Mouse (Mus musculus) liver, embryonic 14.5 days (tissue): ENCODE data around the gene Ndufb5. TPM values are rescaled to one million over a fixed set of nuclear protein-coding genes. Genes with fewer than 3 reads are reported as not detected.
"Not testable (repeated sequence)": the region's sequence is repeated elsewhere in the genome, so short reads cannot be mapped to it uniquely, and the experiment has no call there.

Experiments
- ATAC-seq: fragments of 200-750 bp; cut with Nextera tagmentation; 2 replicates; pipeline ENCODE4 v1.8.0; 2017; ENCODE audit warnings: moderate number of reproducible peaks, mild to moderate bottlenecking, moderate library complexity; ENCODE audit not compliant: insufficient read depth
- DNase-seq, 3 experiments: peaks; one replicate each; pipeline ENCODE4 v3.0.0-alpha.2; 2012 to 2013; ENCODE audit warnings: low read depth in 3 of 3, low spot score in 3 of 3
- H3K27ac ChIP-seq: fragments of 300-500 bp; sonication (generic); 2 replicates; pipeline ENCODE4 v1.5.1; 2014; ENCODE audit warnings: moderate library complexity, mild to moderate bottlenecking, control low read depth, inconsistent platforms
- H3K27me3 ChIP-seq: fragments of 300-500 bp; sonication (generic); 2 replicates; pipeline ENCODE4 v1.6.1; 2014; ENCODE audit warnings: mild to moderate bottlenecking, low read length, moderate library complexity; ENCODE audit not compliant: control insufficient read depth, insufficient read depth
- H3K36me3 ChIP-seq: fragments of 300-500 bp; sonication (generic); replicated peaks from 2 replicates; pipeline ENCODE4 v1.6.1; 2014; ENCODE audit warnings: low read depth; ENCODE audit not compliant: control insufficient read depth, insufficient read depth
- H3K4me1 ChIP-seq, 2 experiments: fragments of 200-500 bp in 1 of 2; fragments of 300-500 bp in 1 of 2; sonication (generic) in 1 of 2; replicated peaks; 2 replicates each; pipeline ENCODE4 v1.6.1; 2012 to 2014; ENCODE audit warnings: antibody characterized with exemption in 1 of 2, inconsistent platforms in 1 of 2, low read length in 1 of 2; ENCODE audit not compliant: control insufficient read depth in 2 of 2, insufficient read depth in 2 of 2
- H3K4me2 ChIP-seq: fragments of 300-500 bp; sonication (generic); 2 replicates; pipeline ENCODE4 v1.6.1; 2014; ENCODE audit warnings: low read depth, mild to moderate bottlenecking, control low read depth, moderate library complexity
- H3K4me3 ChIP-seq, 2 experiments: fragments of 200-500 bp in 1 of 2; fragments of 300-500 bp in 1 of 2; sonication (generic) in 1 of 2; 2 replicates each; pipeline ENCODE4 v1.5.1; 2012 to 2014; ENCODE audit warnings: low read depth in 2 of 2, low read length in 2 of 2, mild to moderate bottlenecking in 2 of 2, control low read depth in 1 of 2, inconsistent platforms in 1 of 2, moderate library complexity in 1 of 2; ENCODE audit not compliant: insufficient read depth in 1 of 2
- H3K9ac ChIP-seq: fragments of 300-500 bp; sonication (generic); replicated peaks from 2 replicates; pipeline ENCODE4 v1.6.1; 2014; ENCODE audit warnings: mild to moderate bottlenecking, control low read depth, moderate library complexity
- H3K9me3 ChIP-seq: fragments of 300-500 bp; sonication (generic); 2 replicates; pipeline ENCODE4 v1.6.1; 2016; ENCODE audit warnings: low read length, mixed read lengths; ENCODE audit not compliant: control insufficient read depth
- CTCF ChIP-seq: IDR thresholded peaks from 2 replicates; pipeline ENCODE4 v1.5.1; 2016; ENCODE audit warnings: antibody characterized with exemption, low read depth, control low read depth
- EP300 ChIP-seq: IDR thresholded peaks from 2 replicates; pipeline ENCODE4 v1.6.1; 2016; ENCODE audit warnings: antibody characterized with exemption, low read depth
- WGBS: fragments of 180-500 bp; shearing (Covaris S2); extraction: QIAGEN DNeasy Blood & Tissue Kit; methylation state at CpG from one replicate; pipeline ENCODE4 v1.1.7; 2014; ENCODE audit not compliant: insufficient replicate concordance; 5-methylcytosine and 5-hydroxymethylcytosine counted together
- polyA plus RNA-seq, 2 experiments: library from polyadenylated mRNA; depleted of rRNA in 1 of 2; stranded (reverse) in 1 of 2; unstranded in 1 of 2; fragments of >200 nt; fragmentation: Nextera tagmentation in 1 of 2; extraction: Ambion mirVana in 1 of 2; gene quantifications; 2 replicates each; pipeline versions ENCODE4 v1.2.1 to v1.2.3; 2012 to 2014

The Ndufb5 gene
- polyA plus RNA-seq, 2 experiments: 90.6 to 163 TPM

DNA sequence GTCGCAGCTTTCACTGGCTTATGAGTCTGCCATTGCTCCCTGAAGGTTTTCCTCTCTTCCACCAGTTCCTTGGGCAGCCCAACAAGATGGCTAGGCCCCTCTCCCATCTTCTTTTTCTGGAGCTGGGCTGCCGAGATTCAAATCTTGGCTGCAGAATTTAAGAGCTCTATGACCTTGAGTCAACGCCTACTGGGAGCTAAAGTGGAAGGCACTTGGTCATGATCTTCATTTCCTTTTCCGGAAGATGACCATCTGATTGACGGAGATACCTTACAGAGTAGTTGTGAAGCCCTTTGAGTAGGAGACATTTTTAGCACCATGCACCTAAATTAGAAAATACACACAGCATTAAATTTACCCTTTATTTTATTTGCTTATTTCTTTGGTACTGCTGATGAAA, 1.8 kb downstream of the Ndufb5 start:
- ATAC-seq: no peak
- H3K4me1 ChIP-seq: peaks cover 12 to 14% of the 10 kb centered on the region in 2 experiments
- 77% methylated on average over 5 of the region's 5 CpGs for WGBS
- H3K36me3 ChIP-seq: no peaks in the 10 kb centered on the region; the same call in 1 of the 2 replicates
- no peak overlapping the region for H3K27ac ChIP-seq
- no peaks in the 10 kb centered on the region for H3K27me3 ChIP-seq
- TF ChIP-seq EP300: no peak
- TF ChIP-seq CTCF: no peak
- H3K9me3 ChIP-seq: no peaks in the 10 kb centered on the region
- H3K4me2 ChIP-seq: no peak overlapping the region; the same call in 1 of the 2 replicates
- no peak overlapping the region; a peak in 1 of 4 replicates for H3K4me3 ChIP-seq
- H3K9ac ChIP-seq: no peak overlapping the region
- no peak for DNase-seq

DNA sequence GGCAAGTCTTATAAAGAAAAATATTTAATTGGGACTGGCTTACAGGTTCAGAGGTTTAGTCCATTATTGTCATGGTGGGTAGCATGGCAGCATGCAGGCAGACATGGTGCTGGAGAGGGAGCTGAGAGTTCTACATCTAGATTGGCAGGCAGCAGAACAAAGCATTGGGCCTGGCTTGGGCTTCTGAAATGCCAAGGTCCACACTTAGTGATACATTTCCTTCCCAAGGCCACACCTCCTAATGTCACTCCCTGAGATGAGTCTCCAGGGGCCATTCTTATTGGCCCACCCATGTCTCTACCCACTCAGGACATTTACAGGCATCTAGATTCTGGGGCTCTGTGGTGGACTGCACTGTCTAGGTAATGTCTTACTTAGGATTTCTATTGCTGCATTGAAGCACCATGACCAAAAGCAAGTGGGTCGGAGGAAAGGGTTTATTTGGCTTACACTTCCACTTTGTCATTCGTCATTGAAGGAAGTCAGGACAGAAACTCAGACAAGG, 5.5 kb downstream of the Ndufb5 start:
- DNase-seq: no peak
- no peaks in the 10 kb centered on the region for H3K27me3 ChIP-seq
- peaks cover 6 to 8% of the 10 kb centered on the region in 2 experiments for H3K4me1 ChIP-seq
- TF ChIP-seq CTCF (no peak), EP300 (no peak)
- no peak overlapping the region for H3K4me2 ChIP-seq
- H3K4me3 ChIP-seq: no peak overlapping the region
- ATAC-seq: no peak
- no peaks in the 10 kb centered on the region for H3K9me3 ChIP-seq
- no peak overlapping the region for H3K27ac ChIP-seq
- no peak overlapping the region for H3K9ac ChIP-seq
- H3K36me3 ChIP-seq: peaks cover 16% of the 10 kb centered on the region
- WGBS: 67% methylated on average over 2 of the region's 2 CpGs

DNA sequence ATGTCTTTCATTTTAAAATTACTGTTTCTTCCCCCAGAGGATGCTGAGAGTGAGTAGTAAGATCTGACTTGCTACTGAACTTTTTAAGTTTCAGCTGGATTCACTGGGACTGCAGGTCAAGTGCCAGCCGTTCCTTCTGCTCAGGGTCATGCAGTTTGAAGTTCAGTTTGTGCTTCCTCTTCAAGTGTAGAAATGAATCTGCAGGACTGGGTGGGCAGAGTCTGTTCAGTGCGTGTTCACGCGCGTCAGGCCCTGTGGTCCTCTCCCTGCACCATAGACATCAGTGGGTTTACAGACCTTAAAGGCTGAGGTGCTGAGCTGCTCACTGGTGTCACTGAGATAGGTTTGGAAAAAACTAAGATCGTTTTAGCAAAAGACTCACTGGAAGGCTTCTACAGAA, 8.2 kb downstream of the Ndufb5 start:
- Histone ChIP-seq H3K4me1 (no peaks in the 10 kb centered on the region), H3K4me3 (no peak overlapping the region)

DNA sequence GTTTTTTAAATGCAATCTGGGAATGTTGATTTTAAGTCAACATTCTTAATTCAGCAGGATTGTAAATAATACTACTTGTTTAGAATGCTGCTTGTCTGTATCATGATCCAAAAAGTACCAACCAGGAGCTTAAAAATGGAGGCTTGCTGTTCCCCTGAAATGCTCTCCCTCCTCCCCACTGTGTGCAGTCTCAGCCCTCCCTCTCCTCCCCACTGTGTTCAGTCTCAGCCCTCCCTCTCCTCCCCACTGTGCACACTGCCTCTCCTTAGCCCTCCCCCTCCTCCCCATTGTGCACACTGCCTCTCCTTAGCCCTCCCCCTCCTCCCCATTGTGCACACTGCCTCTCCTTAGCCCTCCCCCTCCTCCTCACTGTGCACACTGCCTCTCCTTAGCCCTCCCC, 8.6 kb downstream of the Ndufb5 start:
- not testable (repeated sequence) for H3K4me2 ChIP-seq, H3K4me1 ChIP-seq, H3K4me3 ChIP-seq, ATAC-seq, H3K9me3 ChIP-seq, H3K27ac ChIP-seq, DNase-seq, H3K9ac ChIP-seq, H3K27me3 ChIP-seq
- H3K36me3 ChIP-seq: peaks cover 28% of the 10 kb centered on the region

More for the DNA sequence above, 8.2 kb downstream of the Ndufb5 start:
- Histone ChIP-seq H3K9me3 (no peaks in the 10 kb centered on the region), H3K27ac (no peak overlapping the region), H3K4me2 (no peak overlapping the region), H3K36me3 (peaks cover 28% of the 10 kb centered on the region), H3K27me3 (no peaks in the 10 kb centered on the region), H3K9ac (no peak overlapping the region)
- 84% methylated on average over 6 of the region's 6 CpGs for WGBS
- no peak for TF ChIP-seq CTCF
- TF ChIP-seq EP300: no peak
- DNase-seq (no peak), ATAC-seq (no peak)

DNA sequence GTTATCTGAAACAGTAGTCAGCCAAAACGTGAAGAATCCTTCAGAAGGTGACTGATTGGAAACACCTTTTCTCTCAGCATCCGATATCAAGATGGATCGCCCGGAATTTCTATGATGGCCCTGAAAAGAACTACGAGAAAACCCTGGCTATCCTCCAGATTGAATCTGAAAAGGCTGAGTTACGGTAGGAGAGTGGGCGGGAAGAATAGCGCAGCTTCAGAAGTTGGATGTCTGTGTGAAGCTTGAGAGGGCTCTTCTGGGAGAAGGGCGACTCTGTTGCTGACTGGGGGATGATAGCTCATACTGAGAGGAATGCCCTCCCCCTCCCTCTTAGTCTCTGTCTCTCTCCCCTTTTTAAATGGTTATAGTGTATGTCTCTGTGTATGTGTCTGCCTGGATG, 11.6 kb downstream of the Ndufb5 start:
- no peak for TF ChIP-seq CTCF
- no peak for TF ChIP-seq EP300
- Histone ChIP-seq H3K27me3 (no peaks in the 10 kb centered on the region), H3K36me3 (peaks cover 40% of the 10 kb centered on the region), H3K4me3 (no peak overlapping the region), H3K9me3 (no peaks in the 10 kb centered on the region), H3K4me2 (no peak overlapping the region), H3K4me1 (no peaks in the 10 kb centered on the region), H3K27ac (no peak overlapping the region), H3K9ac (no peak overlapping the region)
- no peak for ATAC-seq
- 85% methylated on average over 9 of the region's 9 CpGs for WGBS
- DNase-seq: no peak
